ENCODE assay signal across 7 mouse cellular contexts in genomic region chr8:94330733-94331132, GRCm38 (mm10). TPM values are rescaled to one million over a fixed set of nuclear protein-coding genes. Genes with fewer than 3 reads are reported as not detected.
DNase-seq lines count a peak whose midpoint lies in the region; ATAC-seq and TF ChIP-seq lines count a peak whose summit lies in the region.

No protein-coding gene starts in this region.

- H3K4me1 ChIP-seq in forebrain, embryonic 15.5 days = no peaks in the 10 kb centered on the region
- H3K4me1 ChIP-seq in spleen, adult 2 months (ENCODE audit: control insufficient read depth, insufficient read depth, insufficient read length) = no peaks in the 10 kb centered on the region

- H3K9ac ChIP-seq in forebrain, embryonic 15.5 days (replicated peaks) = no peak overlapping the region

- H3K36me3 ChIP-seq in forebrain, embryonic 15.5 days = no peaks in the 10 kb centered on the region
- H3K36me3 ChIP-seq in spleen, adult 2 months (ENCODE audit: control insufficient read depth, insufficient read depth, low read length) = no peaks in the 10 kb centered on the region

- peak; percentile 37 for DNase-seq in urinary bladder, postnatal 25 days (ENCODE audit: low spot score)
- no peak for DNase-seq in urinary bladder, adult 2 months (ENCODE audit: low spot score)
- peak; percentile 16 for DNase-seq in cerebellum, adult 11 months
- DNase-seq in kidney, postnatal 36 days = peak; percentile 56 to 70
- peak; percentile 81 for DNase-seq in lung, postnatal 36 days
- peak; percentile 45 to 57 for DNase-seq in spleen, adult 2 months (ENCODE audit: low read depth in 1 of 2, low spot score in 2 of 2)

- H3K4me3 ChIP-seq in forebrain, embryonic 15.5 days = no peak overlapping the region
- no peak overlapping the region for H3K4me3 ChIP-seq in spleen, adult 2 months (ENCODE audit: extremely low read depth, insufficient read depth, insufficient read length)

- peak; percentile 83 for ATAC-seq in forebrain, embryonic 15.5 days (replicated peaks)

- TF ChIP-seq POLR2A in spleen, adult 2 months (IDR thresholded peaks at IDR 0.05; ENCODE audit: low read depth, low read length) = no peak

- TF ChIP-seq CTCF in spleen, adult 2 months (IDR thresholded peaks at IDR 0.05; ENCODE audit: extremely low read depth, insufficient read depth, insufficient read length, insufficient replicate concordance) = peak; percentile 47; the same call in 1 of the 2 replicates

- H3K4me2 ChIP-seq in forebrain, embryonic 15.5 days (replicated peaks) = no peak overlapping the region

- WGBS in forebrain, embryonic 15.5 days = 34% methylated on average over 4 of the region's 4 CpGs
- 24% methylated on average over 4 of the region's 4 CpGs for WGBS in spleen, adult 2 months

- no peaks in the 10 kb centered on the region for H3K27me3 ChIP-seq in forebrain, embryonic 15.5 days
- no peaks in the 10 kb centered on the region for H3K27me3 ChIP-seq in spleen, adult 2 months (ENCODE audit: control insufficient read depth, insufficient read depth, low read length)

- H3K9me3 ChIP-seq in forebrain, embryonic 15.5 days = no peaks in the 10 kb centered on the region

- H3K27ac ChIP-seq in forebrain, embryonic 15.5 days (replicated peaks) = no peak overlapping the region
- H3K27ac ChIP-seq in spleen, adult 2 months (ENCODE audit: insufficient read depth, low read length) = no peak overlapping the region

RNA-seq across cellular contexts. Expression of gene Slc12a3, which starts 1.7 kb away (rescaled TPM):
- polyA plus RNA-seq in urinary bladder, adult 2 months (2012; rRNA removed) = 0.21 TPM in 2 replicates
- not detected in 2 replicates for polyA plus RNA-seq in forebrain, embryonic 15.5 days (2015; fragmentation: Nextera tagmentation; extraction: Ambion mirVana)
- 1.2 TPM in 2 replicates for polyA plus RNA-seq in spleen, adult 2 months (2012; rRNA removed)

RNA-seq across cellular contexts. Expression of gene Herpud1, which starts 55.5 kb away (rescaled TPM):
- polyA plus RNA-seq in urinary bladder, adult 2 months (2012; rRNA removed) = 325 and 330 TPM in 2 replicates
- 62.5 and 66.5 TPM in 2 replicates for polyA plus RNA-seq in forebrain, embryonic 15.5 days (2015; fragmentation: Nextera tagmentation; extraction: Ambion mirVana)
- 198 and 350 TPM in 2 replicates for polyA plus RNA-seq in spleen, adult 2 months (2012; rRNA removed)
